Mouse (Mus musculus) retina, embryonic 14.5 days (tissue): ENCODE data around the gene Ipcef1.
"Not testable (repeated sequence)": the region's sequence is repeated elsewhere in the genome, so short reads cannot be mapped to it uniquely, and the experiment has no call there.

Source experiments
- DNase-seq: peaks from one replicate; pipeline ENCODE4 v3.0.0-alpha.2; 2015; ENCODE audit warnings: low spot score

Gene Ipcef1

GRCm38 (mm10) chr10:7035547-7035946, 16.7 kb downstream of the Ipcef1 start:
- no peak for DNase-seq

- no peak for DNase-seq
Observed at GRCm38 (mm10) chr10:7033459-7033858, 18.8 kb downstream of the Ipcef1 start.

GRCm38 (mm10) chr10:7025028-7025427, 27.2 kb downstream of the Ipcef1 start:
- DNase-seq = no peak

- no peak for DNase-seq
Observed at GRCm38 (mm10) chr10:7020551-7020950, 31.7 kb downstream of the Ipcef1 start.

- no peak for DNase-seq
Observed at GRCm38 (mm10) chr10:7019781-7020386, 32.4 kb downstream of the Ipcef1 start.

- no peak for DNase-seq
Observed at GRCm38 (mm10) chr10:7015199-7015598, 37.1 kb downstream of the Ipcef1 start.

GRCm38 (mm10) chr10:7010543-7010942, 41.7 kb downstream of the Ipcef1 start:
- DNase-seq = no peak

GRCm38 (mm10) chr10:7004980-7005538, 47.2 kb downstream of the Ipcef1 start:
- DNase-seq = no peak

GRCm38 (mm10) chr10:7003898-7004297, 48.4 kb downstream of the Ipcef1 start:
- DNase-seq = not testable (repeated sequence)

- no peak for DNase-seq
Observed at GRCm38 (mm10) chr10:6999355-6999754, 52.9 kb downstream of the Ipcef1 start.

GRCm38 (mm10) chr10:6998576-6999250, 53.6 kb downstream of the Ipcef1 start:
- DNase-seq = no peak

- DNase-seq = no peak
Observed at GRCm38 (mm10) chr10:6996895-6997294, 55.4 kb downstream of the Ipcef1 start.

GRCm38 (mm10) chr10:6988555-6988954, 63.7 kb downstream of the Ipcef1 start:
- DNase-seq = no peak

- no peak for DNase-seq
Observed at GRCm38 (mm10) chr10:6987399-6988098, 64.7 kb downstream of the Ipcef1 start.

- no peak for DNase-seq
Observed at GRCm38 (mm10) chr10:6986246-6986645, 66.0 kb downstream of the Ipcef1 start.

GRCm38 (mm10) chr10:6983431-6983830, 68.8 kb downstream of the Ipcef1 start:
- DNase-seq = no peak

GRCm38 (mm10) chr10:6982751-6983151, 69.5 kb downstream of the Ipcef1 start:
- DNase-seq = no peak

GRCm38 (mm10) chr10:6980236-6980635, 72.0 kb downstream of the Ipcef1 start:
- peak; percentile 50 for DNase-seq

- DNase-seq = peak; percentile 35
Observed at GRCm38 (mm10) chr10:6979789-6980188, 72.5 kb downstream of the Ipcef1 start.

GRCm38 (mm10) chr10:6979216-6979615, 73.1 kb downstream of the Ipcef1 start:
- peak; percentile 64 for DNase-seq

GRCm38 (mm10) chr10:6978733-6979132, 73.5 kb downstream of the Ipcef1 start:
- peak; percentile 28 for DNase-seq

GRCm38 (mm10) chr10:6977843-6978242, 74.4 kb downstream of the Ipcef1 start:
- DNase-seq = no peak

- DNase-seq = no peak
Observed at GRCm38 (mm10) chr10:6968334-6968733, 83.9 kb downstream of the Ipcef1 start.
